ENCODE assay signal across 9 mouse cellular contexts in genomic region chr5:151022939-151023338, GRCm38 (mm10).
DNase-seq lines count a peak whose midpoint lies in the region; ATAC-seq lines count a peak whose summit lies in the region.
"Had no signal": no experiment of that assay in that cellular context is flagged by ENCODE, and none has a peak within 500 bp of the region (broad histone marks: within the 10 kb centered on the region; RNA-seq: fewer than 3 reads in every experiment).

No protein-coding gene starts in this region.

- no peak overlapping the region for H3K4me3 ChIP-seq in heart, embryonic 15.5 days
- no peak overlapping the region for H3K4me3 ChIP-seq in midbrain, embryonic 13.5 days (replicated peaks)
- no peak overlapping the region for H3K4me3 ChIP-seq in midbrain, embryonic 10.5 days
- no peak overlapping the region for H3K4me3 ChIP-seq in forebrain, embryonic 15.5 days
- no peak overlapping the region for H3K4me3 ChIP-seq in stomach, embryonic 15.5 days (replicated peaks)

- no peaks in the 10 kb centered on the region for H3K27me3 ChIP-seq in heart, embryonic 15.5 days
- no peaks in the 10 kb centered on the region for H3K27me3 ChIP-seq in midbrain, embryonic 13.5 days
- no peaks in the 10 kb centered on the region for H3K27me3 ChIP-seq in midbrain, embryonic 10.5 days (ENCODE audit: low read depth, poor library complexity, severe bottlenecking)
- no peaks in the 10 kb centered on the region for H3K27me3 ChIP-seq in forebrain, embryonic 15.5 days
- no peaks in the 10 kb centered on the region for H3K27me3 ChIP-seq in stomach, embryonic 15.5 days (replicated peaks)

- no peak for ATAC-seq in heart, embryonic 15.5 days (replicated peaks; ENCODE audit: insufficient number of reproducible peaks, insufficient read depth, low FRiP score, low read depth)
- no peak for ATAC-seq in midbrain, embryonic 13.5 days
- ATAC-seq in forebrain, embryonic 15.5 days (replicated peaks): no peak
- no peak for ATAC-seq in stomach, embryonic 15.5 days (ENCODE audit: insufficient read depth, low FRiP score, low read depth)

- WGBS in heart, embryonic 15.5 days: 30% methylated on average over 1 of the region's 1 CpGs
- 11% methylated on average over 1 of the region's 1 CpGs for WGBS in midbrain, embryonic 13.5 days
- WGBS in midbrain, embryonic 10.5 days: 18% methylated on average over 1 of the region's 1 CpGs
- 10% methylated on average over 1 of the region's 1 CpGs for WGBS in forebrain, embryonic 15.5 days
- 4% methylated on average over 1 of the region's 1 CpGs for WGBS in stomach, embryonic 15.5 days

- H3K27ac ChIP-seq in heart, embryonic 15.5 days: no peak overlapping the region
- no peak overlapping the region for H3K27ac ChIP-seq in midbrain, embryonic 13.5 days
- H3K27ac ChIP-seq in midbrain, embryonic 10.5 days (replicated peaks): no peak overlapping the region
- H3K27ac ChIP-seq in forebrain, embryonic 15.5 days (replicated peaks): peak overlapping the region; percentile 47
- peak overlapping the region; percentile 74 for H3K27ac ChIP-seq in stomach, embryonic 15.5 days

- no peaks in the 10 kb centered on the region for H3K36me3 ChIP-seq in heart, embryonic 15.5 days
- H3K36me3 ChIP-seq in midbrain, embryonic 13.5 days: no peaks in the 10 kb centered on the region
- no peaks in the 10 kb centered on the region for H3K36me3 ChIP-seq in midbrain, embryonic 10.5 days
- H3K36me3 ChIP-seq in forebrain, embryonic 15.5 days: no peaks in the 10 kb centered on the region
- H3K36me3 ChIP-seq in stomach, embryonic 15.5 days: no peaks in the 10 kb centered on the region

- no peak overlapping the region for H3K9ac ChIP-seq in heart, embryonic 15.5 days
- no peak overlapping the region for H3K9ac ChIP-seq in midbrain, embryonic 13.5 days (replicated peaks)
- H3K9ac ChIP-seq in forebrain, embryonic 15.5 days (replicated peaks): no peak overlapping the region
- no peak overlapping the region for H3K9ac ChIP-seq in stomach, embryonic 15.5 days

- H3K4me2 ChIP-seq in heart, embryonic 15.5 days: peak overlapping the region; percentile 34; the same call in 1 of the 2 replicates
- 0 out of 2 replicates have a peak overlapping the region, but pooled peaks have one; percentile 29 for H3K4me2 ChIP-seq in midbrain, embryonic 13.5 days (replicated peaks)
- H3K4me2 ChIP-seq in forebrain, embryonic 15.5 days (replicated peaks): no peak overlapping the region
- H3K4me2 ChIP-seq in stomach, embryonic 15.5 days: peak overlapping the region; percentile 29; the same call in 1 of the 2 replicates

- no peak for DNase-seq in heart, adult 18-20 months
- DNase-seq in midbrain, embryonic 10.5 days (ENCODE audit: low spot score): no peak
- no peak for DNase-seq in B cell, adult 2 months
- DNase-seq in embryo, embryonic 11 days: no peak
- DNase-seq: thymus, adult 18-20 months had no signal

- no peaks in the 10 kb centered on the region for H3K9me3 ChIP-seq in heart, embryonic 15.5 days (replicated peaks)
- H3K9me3 ChIP-seq in midbrain, embryonic 13.5 days: no peaks in the 10 kb centered on the region
- H3K9me3 ChIP-seq in midbrain, embryonic 10.5 days (replicated peaks): no peaks in the 10 kb centered on the region
- no peaks in the 10 kb centered on the region for H3K9me3 ChIP-seq in forebrain, embryonic 15.5 days
- no peaks in the 10 kb centered on the region for H3K9me3 ChIP-seq in stomach, embryonic 15.5 days

- H3K4me1 ChIP-seq in heart, embryonic 15.5 days (replicated peaks): peaks cover 11% of the 10 kb centered on the region
- peaks cover 24% of the 10 kb centered on the region for H3K4me1 ChIP-seq in midbrain, embryonic 13.5 days (replicated peaks)
- peaks cover 23% of the 10 kb centered on the region for H3K4me1 ChIP-seq in midbrain, embryonic 10.5 days
- H3K4me1 ChIP-seq in forebrain, embryonic 15.5 days: peaks cover 31% of the 10 kb centered on the region
- peaks cover 13% of the 10 kb centered on the region; the same call in 1 of the 2 replicates for H3K4me1 ChIP-seq in stomach, embryonic 15.5 days

Comparison
In these comparisons a context has a peak if more than half of its experiments do, and no peak if none do; other contexts are left out.
1. H3K27ac ChIP-seq: peak in forebrain, embryonic 15.5 days (single experiment) and stomach, embryonic 15.5 days (single experiment); none in heart, embryonic 15.5 days (single experiment), midbrain, embryonic 13.5 days (single experiment) and midbrain, embryonic 10.5 days (single experiment).